Mouse (Mus musculus): Measurements from ENCODE around the gene Ncl. TPM values are rescaled to one million over a fixed set of nuclear protein-coding genes. Genes with fewer than 3 reads are reported as not detected.

Ncl gene
- polyA plus RNA-seq, 1 experiment from 2014 or later, result 483 TPM

- H3K27ac ChIP-seq (replicated peaks; ENCODE audit: low read depth, low read length), result peak overlapping the region; percentile 37
- no peaks in the 10 kb centered on the region for H3K27me3 ChIP-seq (ENCODE audit: control insufficient read depth, insufficient read depth, low read length)
- H3K4me1 ChIP-seq (ENCODE audit: control insufficient read depth, insufficient read depth, low read length), result peaks cover 6% of the 10 kb centered on the region; the same call in 1 of the 2 replicates
- H3K9me3 ChIP-seq (ENCODE audit: control insufficient read depth, low read length), result no peaks in the 10 kb centered on the region
- no peaks in the 10 kb centered on the region for H3K36me3 ChIP-seq (ENCODE audit: control insufficient read depth, insufficient read depth, low read length)
- no peak overlapping the region for H3K9ac ChIP-seq (ENCODE audit: low read length)
- WGBS, result 72% methylated on average over 8 of the region's 8 CpGs
- ATAC-seq (ENCODE audit: insufficient number of reproducible peaks, low FRiP score, low TSS enrichment, low read depth), result no peak
- DNase-seq (ENCODE audit: low spot score), result no peak
- H3K4me3 ChIP-seq (ENCODE audit: low read depth, low read length), result no peak overlapping the region
- H3K4me2 ChIP-seq (ENCODE audit: low read depth, severe bottlenecking), result no peak overlapping the region
These were observed 38.4 kb upstream of the Ncl start for GRCm38 (mm10) chr1:86397621-86398020.

- DNase-seq (ENCODE audit: low spot score) (no peak), ATAC-seq (ENCODE audit: insufficient number of reproducible peaks, low FRiP score, low TSS enrichment, low read depth) (no peak)
- no peaks in the 10 kb centered on the region for H3K27me3 ChIP-seq (ENCODE audit: control insufficient read depth, insufficient read depth, low read length)
- no peaks in the 10 kb centered on the region for H3K9me3 ChIP-seq (ENCODE audit: control insufficient read depth, low read length)
- no peaks in the 10 kb centered on the region for H3K36me3 ChIP-seq (ENCODE audit: control insufficient read depth, insufficient read depth, low read length)
- no peak overlapping the region for H3K4me3 ChIP-seq (ENCODE audit: low read depth, low read length)
- WGBS, result 69% methylated on average over 7 of the region's 7 CpGs
- no peak overlapping the region for H3K27ac ChIP-seq (replicated peaks; ENCODE audit: low read depth, low read length)
- H3K4me1 ChIP-seq (ENCODE audit: control insufficient read depth, insufficient read depth, low read length), result peaks cover 6% of the 10 kb centered on the region; the same call in 1 of the 2 replicates
- H3K4me2 ChIP-seq (ENCODE audit: low read depth, severe bottlenecking), result no peak overlapping the region
- no peak overlapping the region for H3K9ac ChIP-seq (ENCODE audit: low read length)
These were observed 36.7 kb upstream of the Ncl start for GRCm38 (mm10) chr1:86395897-86396296.

GRCm38 (mm10) chr1:86394246-86394645 lies 35.0 kb upstream of the Ncl start:
- DNase-seq (ENCODE audit: low spot score) (no peak), ATAC-seq (ENCODE audit: insufficient number of reproducible peaks, low FRiP score, low TSS enrichment, low read depth) (no peak)
- Histone ChIP-seq H3K4me1 (ENCODE audit: control insufficient read depth, insufficient read depth, low read length) (peaks cover 6% of the 10 kb centered on the region; the same call in 1 of the 2 replicates), H3K4me2 (ENCODE audit: low read depth, severe bottlenecking) (no peak overlapping the region), H3K27me3 (ENCODE audit: control insufficient read depth, insufficient read depth, low read length) (no peaks in the 10 kb centered on the region), H3K4me3 (ENCODE audit: low read depth, low read length) (no peak overlapping the region), H3K9me3 (ENCODE audit: control insufficient read depth, low read length) (no peaks in the 10 kb centered on the region), H3K27ac (replicated peaks; ENCODE audit: low read depth, low read length) (no peak overlapping the region), H3K9ac (ENCODE audit: low read length) (no peak overlapping the region), H3K36me3 (ENCODE audit: control insufficient read depth, insufficient read depth, low read length) (no peaks in the 10 kb centered on the region)
- WGBS, result 89% methylated on average over 3 of the region's 3 CpGs

GRCm38 (mm10) chr1:86393219-86393618 lies 34.0 kb upstream of the Ncl start:
- H3K4me1 ChIP-seq (ENCODE audit: control insufficient read depth, insufficient read depth, low read length), result peaks cover 6% of the 10 kb centered on the region; the same call in 1 of the 2 replicates
- no peak overlapping the region for H3K4me3 ChIP-seq (ENCODE audit: low read depth, low read length)
- no peak overlapping the region for H3K4me2 ChIP-seq (ENCODE audit: low read depth, severe bottlenecking)
- H3K36me3 ChIP-seq (ENCODE audit: control insufficient read depth, insufficient read depth, low read length), result no peaks in the 10 kb centered on the region
- WGBS, result 90% methylated on average over 3 of the region's 3 CpGs
- DNase-seq (ENCODE audit: low spot score) (no peak), ATAC-seq (ENCODE audit: insufficient number of reproducible peaks, low FRiP score, low TSS enrichment, low read depth) (no peak)
- no peaks in the 10 kb centered on the region for H3K27me3 ChIP-seq (ENCODE audit: control insufficient read depth, insufficient read depth, low read length)
- no peaks in the 10 kb centered on the region for H3K9me3 ChIP-seq (ENCODE audit: control insufficient read depth, low read length)
- no peak overlapping the region for H3K27ac ChIP-seq (replicated peaks; ENCODE audit: low read depth, low read length)
- H3K9ac ChIP-seq (ENCODE audit: low read length), result no peak overlapping the region

- ATAC-seq (ENCODE audit: insufficient number of reproducible peaks, low FRiP score, low TSS enrichment, low read depth) (no peak), DNase-seq (ENCODE audit: low spot score) (no peak)
- Histone ChIP-seq H3K9me3 (ENCODE audit: control insufficient read depth, low read length) (no peaks in the 10 kb centered on the region), H3K4me2 (ENCODE audit: low read depth, severe bottlenecking) (no peak overlapping the region), H3K36me3 (ENCODE audit: control insufficient read depth, insufficient read depth, low read length) (no peaks in the 10 kb centered on the region), H3K27ac (replicated peaks; ENCODE audit: low read depth, low read length) (no peak overlapping the region), H3K4me3 (ENCODE audit: low read depth, low read length) (no peak overlapping the region), H3K9ac (ENCODE audit: low read length) (no peak overlapping the region), H3K27me3 (ENCODE audit: control insufficient read depth, insufficient read depth, low read length) (no peaks in the 10 kb centered on the region), H3K4me1 (ENCODE audit: control insufficient read depth, insufficient read depth, low read length) (no peaks in the 10 kb centered on the region)
- WGBS, result 81% methylated on average over 2 of the region's 2 CpGs
These were observed 32.2 kb upstream of the Ncl start for GRCm38 (mm10) chr1:86391425-86391824.

- Histone ChIP-seq H3K4me3 (ENCODE audit: low read depth, low read length) (no peak overlapping the region), H3K36me3 (ENCODE audit: control insufficient read depth, insufficient read depth, low read length) (no peaks in the 10 kb centered on the region), H3K27me3 (ENCODE audit: control insufficient read depth, insufficient read depth, low read length) (no peaks in the 10 kb centered on the region), H3K4me2 (ENCODE audit: low read depth, severe bottlenecking) (no peak overlapping the region), H3K9me3 (ENCODE audit: control insufficient read depth, low read length) (no peaks in the 10 kb centered on the region), H3K27ac (replicated peaks; ENCODE audit: low read depth, low read length) (no peak overlapping the region), H3K9ac (ENCODE audit: low read length) (no peak overlapping the region), H3K4me1 (ENCODE audit: control insufficient read depth, insufficient read depth, low read length) (no peaks in the 10 kb centered on the region)
- peak; percentile 90 for DNase-seq (ENCODE audit: low spot score)
- no peak for ATAC-seq (ENCODE audit: insufficient number of reproducible peaks, low FRiP score, low TSS enrichment, low read depth)
- WGBS, result 5% methylated on average over 11 of the region's 11 CpGs
These were observed 30.0 kb upstream of the Ncl start for GRCm38 (mm10) chr1:86389230-86389629.

GRCm38 (mm10) chr1:86381027-86381426 lies 21.8 kb upstream of the Ncl start:
- Histone ChIP-seq H3K36me3 (ENCODE audit: control insufficient read depth, insufficient read depth, low read length) (no peaks in the 10 kb centered on the region), H3K4me3 (ENCODE audit: low read depth, low read length) (no peak overlapping the region), H3K4me1 (ENCODE audit: control insufficient read depth, insufficient read depth, low read length) (peaks cover 10% of the 10 kb centered on the region), H3K27ac (replicated peaks; ENCODE audit: low read depth, low read length) (no peak overlapping the region), H3K9me3 (ENCODE audit: control insufficient read depth, low read length) (no peaks in the 10 kb centered on the region), H3K9ac (ENCODE audit: low read length) (no peak overlapping the region), H3K4me2 (ENCODE audit: low read depth, severe bottlenecking) (no peak overlapping the region), H3K27me3 (ENCODE audit: control insufficient read depth, insufficient read depth, low read length) (no peaks in the 10 kb centered on the region)
- 32% methylated on average over 13 of the region's 13 CpGs for WGBS
- DNase-seq (ENCODE audit: low spot score) (peak; percentile 55), ATAC-seq (ENCODE audit: insufficient number of reproducible peaks, low FRiP score, low TSS enrichment, low read depth) (no peak)

- Histone ChIP-seq H3K27me3 (ENCODE audit: control insufficient read depth, insufficient read depth, low read length) (no peaks in the 10 kb centered on the region), H3K9me3 (ENCODE audit: control insufficient read depth, low read length) (no peaks in the 10 kb centered on the region), H3K4me2 (ENCODE audit: low read depth, severe bottlenecking) (no peak overlapping the region), H3K9ac (ENCODE audit: low read length) (no peak overlapping the region; the same call in 1 of the 2 replicates), H3K4me3 (ENCODE audit: low read depth, low read length) (no peak overlapping the region), H3K4me1 (ENCODE audit: control insufficient read depth, insufficient read depth, low read length) (peaks cover 10% of the 10 kb centered on the region), H3K36me3 (ENCODE audit: control insufficient read depth, insufficient read depth, low read length) (no peaks in the 10 kb centered on the region), H3K27ac (replicated peaks; ENCODE audit: low read depth, low read length) (no peak overlapping the region)
- no peak for ATAC-seq (ENCODE audit: insufficient number of reproducible peaks, low FRiP score, low TSS enrichment, low read depth)
- no peak for DNase-seq (ENCODE audit: low spot score)
- whole genome bisulfite sequencing, result 54% methylated on average over 9 of the region's 9 CpGs
These were observed 20.0 kb upstream of the Ncl start for GRCm38 (mm10) chr1:86379161-86379569.

- H3K27ac ChIP-seq (replicated peaks; ENCODE audit: low read depth, low read length), result no peak overlapping the region
- peaks cover 10% of the 10 kb centered on the region for H3K4me1 ChIP-seq (ENCODE audit: control insufficient read depth, insufficient read depth, low read length)
- no peak for DNase-seq (ENCODE audit: low spot score)
- WGBS, result 32% methylated on average over 6 of the region's 6 CpGs
- H3K9ac ChIP-seq (ENCODE audit: low read length), result no peak overlapping the region
- H3K9me3 ChIP-seq (ENCODE audit: control insufficient read depth, low read length), result no peaks in the 10 kb centered on the region
- H3K36me3 ChIP-seq (ENCODE audit: control insufficient read depth, insufficient read depth, low read length), result no peaks in the 10 kb centered on the region
- no peak overlapping the region for H3K4me2 ChIP-seq (ENCODE audit: low read depth, severe bottlenecking)
- no peaks in the 10 kb centered on the region for H3K27me3 ChIP-seq (ENCODE audit: control insufficient read depth, insufficient read depth, low read length)
- H3K4me3 ChIP-seq (ENCODE audit: low read depth, low read length), result no peak overlapping the region
- no peak for ATAC-seq (ENCODE audit: insufficient number of reproducible peaks, low FRiP score, low TSS enrichment, low read depth)
These were observed 19.5 kb upstream of the Ncl start for GRCm38 (mm10) chr1:86378662-86379061.

All from limb, embryonic 11.5 days (tissue).